Comparison of ENCODE assay signal across 8 mouse cellular contexts in genomic region chr5:113872936-113873912, GRCm38 (mm10). TPM values are rescaled to one million over a fixed set of nuclear protein-coding genes. Genes with fewer than 3 reads are reported as not detected.
DNase-seq lines count a peak whose midpoint lies in the region; ATAC-seq and TF ChIP-seq lines count a peak whose summit lies in the region.

No protein-coding gene starts in this region.

- peak overlapping the region; percentile 15; the same call in 1 of the 2 replicates for H3K9ac ChIP-seq in ES-E14 (ENCODE audit: insufficient read depth, low read depth, low read length, poor library complexity, severe bottlenecking)
- H3K9ac ChIP-seq in forebrain, embryonic 15.5 days (replicated peaks): peak overlapping the region; percentile 47
- 0 out of 2 replicates have a peak overlapping the region, but pooled peaks have one; percentile 10 for H3K9ac ChIP-seq in lung, embryonic 15.5 days
- peak overlapping the region; percentile 36 for H3K9ac ChIP-seq in neural tube, embryonic 15.5 days (replicated peaks)

- H3K4me3 ChIP-seq in ES-E14 (ENCODE audit: insufficient read depth in 1 of 2, low read depth in 1 of 2, low read length in 2 of 2, poor library complexity in 1 of 2, severe bottlenecking in 1 of 2): peak overlapping the region; percentile 7 to 17; a peak in 2 of 4 replicates
- H3K4me3 ChIP-seq in forebrain, embryonic 15.5 days: peak overlapping the region; percentile 1; the same call in 1 of the 2 replicates
- no peak overlapping the region for H3K4me3 ChIP-seq in lung, embryonic 15.5 days
- H3K4me3 ChIP-seq in neural tube, embryonic 15.5 days (replicated peaks): 0 out of 2 replicates have a peak overlapping the region, but pooled peaks have one; percentile 12

- H3K9me3 ChIP-seq in ES-E14 (ENCODE audit: control insufficient read depth, insufficient read depth, low read depth, low read length): no peaks in the 10 kb centered on the region
- H3K9me3 ChIP-seq in forebrain, embryonic 15.5 days: no peaks in the 10 kb centered on the region
- H3K9me3 ChIP-seq in lung, embryonic 15.5 days: no peaks in the 10 kb centered on the region
- H3K9me3 ChIP-seq in neural tube, embryonic 15.5 days (replicated peaks): no peaks in the 10 kb centered on the region

- peaks cover 11 to 45% of the 10 kb centered on the region in 2 experiments for H3K4me1 ChIP-seq in ES-E14 (ENCODE audit: control insufficient read depth in 2 of 2, insufficient read depth in 2 of 2, low read length in 2 of 2, poor library complexity in 1 of 2)
- peaks cover 79% of the 10 kb centered on the region for H3K4me1 ChIP-seq in forebrain, embryonic 15.5 days
- peaks cover 68% of the 10 kb centered on the region for H3K4me1 ChIP-seq in lung, embryonic 15.5 days
- H3K4me1 ChIP-seq in neural tube, embryonic 15.5 days: peaks cover 91% of the 10 kb centered on the region

- in situ Hi-C loops in ES-E14 (cut with MboI; ENCODE audit: low sequenced_read_pairs in 2 of 2, unreplicated experiment in 2 of 2): no loop called here

- H3K27me3 ChIP-seq in forebrain, embryonic 15.5 days: no peaks in the 10 kb centered on the region
- H3K27me3 ChIP-seq in lung, embryonic 15.5 days: no peaks in the 10 kb centered on the region
- no peaks in the 10 kb centered on the region for H3K27me3 ChIP-seq in neural tube, embryonic 15.5 days (replicated peaks)

- 1% methylated on average over 13 of the region's 15 CpGs for WGBS in forebrain, embryonic 15.5 days
- 13% methylated on average over 14 of the region's 15 CpGs for WGBS in lung, embryonic 15.5 days
- WGBS in neural tube, embryonic 15.5 days: 3% methylated on average over 15 of the region's 15 CpGs

- peak overlapping the region; percentile 33 for H3K4me2 ChIP-seq in forebrain, embryonic 15.5 days (replicated peaks)
- peak overlapping the region; percentile 36 for H3K4me2 ChIP-seq in lung, embryonic 15.5 days
- H3K4me2 ChIP-seq in neural tube, embryonic 15.5 days: peak overlapping the region; percentile 50

- H3K36me3 ChIP-seq in ES-E14 (ENCODE audit: control insufficient read depth, insufficient read depth, low read length, poor library complexity, severe bottlenecking): peaks cover 17% of the 10 kb centered on the region; the same call in 1 of the 2 replicates
- H3K36me3 ChIP-seq in forebrain, embryonic 15.5 days: peaks cover 11% of the 10 kb centered on the region
- H3K36me3 ChIP-seq in lung, embryonic 15.5 days: peaks cover 15% of the 10 kb centered on the region; the same call in 1 of the 2 replicates
- peaks cover 9% of the 10 kb centered on the region; the same call in 1 of the 2 replicates for H3K36me3 ChIP-seq in neural tube, embryonic 15.5 days

- peak; percentile 86 for ATAC-seq in forebrain, embryonic 15.5 days (replicated peaks)
- ATAC-seq in lung, embryonic 15.5 days (ENCODE audit: borderline replicate concordance, extremely low read depth, low FRiP score, low TSS enrichment): peak; percentile 91
- peak; percentile 88 for ATAC-seq in neural tube, embryonic 15.5 days (ENCODE audit: low FRiP score)

- DNase-seq in ES-E14 (ENCODE audit: low read depth, low spot score): peak; percentile 75
- DNase-seq in brain, adult 2 months (ENCODE audit: low read depth, low spot score): peak; percentile 96
- peak; percentile 82 for DNase-seq in heart, postnatal 4 days
- peak; percentile 38 for DNase-seq in layer of hippocampus, adult 9-10 months (ENCODE audit: low spot score)
- peak; percentile 43 for DNase-seq in urinary bladder, postnatal 25 days (ENCODE audit: low spot score)

- H3K27ac ChIP-seq in ES-E14 (ENCODE audit: insufficient read depth, low read depth, low read length, poor library complexity, severe bottlenecking): peak overlapping the region; percentile 64
- peak overlapping the region; percentile 98 for H3K27ac ChIP-seq in forebrain, embryonic 15.5 days (replicated peaks)
- H3K27ac ChIP-seq in lung, embryonic 15.5 days: peak overlapping the region; percentile 88
- peak overlapping the region; percentile 95 for H3K27ac ChIP-seq in neural tube, embryonic 15.5 days (replicated peaks)

TF ChIP-seq in ES-E14, 5 proteins besides CTCF, POLR2A, EP300 and RAD21:
- TF ChIP-seq ZC3H11A (IDR thresholded peaks at IDR 0.05; ENCODE audit: borderline replicate concordance, low read depth, low read length) (no peak), HCFC1 (IDR thresholded peaks at IDR 0.05; ENCODE audit: borderline replicate concordance, insufficient read depth, low read length) (0 out of 2 replicates have a peak, but pooled peaks have one; percentile 25), MAFK (IDR thresholded peaks at IDR 0.05; ENCODE audit: insufficient read depth, low read depth, low read length) (0 out of 2 replicates have a peak, but pooled peaks have one; percentile 15), ZNF384 (IDR thresholded peaks at IDR 0.05; ENCODE audit: low read depth, low read length) (no peak), CHD2 (IDR thresholded peaks at IDR 0.05; ENCODE audit: low read depth, low read length) (no peak)

RNA-seq across cellular contexts. Expression of gene Coro1c, which starts 35.3 kb away (rescaled TPM):
- total RNA-seq in ES-E14 (2012; rRNA removed): 150 TPM in 2 replicates
- 221 and 224 TPM in 2 replicates for polyA plus RNA-seq in forebrain, embryonic 15.5 days (2015; fragmentation: Nextera tagmentation; extraction: Ambion mirVana)
- 100 to 1,000 TPM in 1 of 2 experiments, 10 to 100 TPM in 1; 92.4 to 108 TPM for total RNA-seq in heart, postnatal 4 days (2021)
- 143 and 144 TPM in 2 replicates for polyA plus RNA-seq in lung, embryonic 15.5 days (2015; fragmentation: Nextera tagmentation; extraction: Ambion mirVana)
- 160 and 162 TPM in 2 replicates for polyA plus RNA-seq in neural tube, embryonic 15.5 days (2015; fragmentation: Nextera tagmentation; extraction: Ambion mirVana)

RNA-seq across cellular contexts. Expression of gene Selplg, which starts 40.8 kb away (rescaled TPM):
- total RNA-seq in ES-E14 (2012; rRNA removed): 0.31 and 1.3 TPM in 2 replicates
- polyA plus RNA-seq in forebrain, embryonic 15.5 days (2015; fragmentation: Nextera tagmentation; extraction: Ambion mirVana): 1.8 TPM in 2 replicates
- total RNA-seq in heart, postnatal 4 days (2021): 1 to 10 TPM; 1.3 to 2.1 TPM
- polyA plus RNA-seq in lung, embryonic 15.5 days (2015; fragmentation: Nextera tagmentation; extraction: Ambion mirVana): 4.6 and 8.2 TPM in 2 replicates
- 2.3 and 27.7 TPM in 2 replicates for polyA plus RNA-seq in neural tube, embryonic 15.5 days (2015; fragmentation: Nextera tagmentation; extraction: Ambion mirVana)

Comparison
In these comparisons a context has a peak if more than half of its experiments do, and no peak if none do; other contexts are left out.
1. DNase-seq: peak in every context shown above with its lines; median percentile 96 in brain, adult 2 months; 82 in heart, postnatal 4 days; 75 in ES-E14; 43 in urinary bladder, postnatal 25 days; 38 in layer of hippocampus, adult 9-10 months.